Mouse (Mus musculus) layer of hippocampus, postnatal 36 days (tissue): ENCODE results near the gene Trpm5. TPM values are rescaled to one million over a fixed set of nuclear protein-coding genes. Genes with fewer than 3 reads are reported as not detected.

Experiments used
- DNase-seq, 2 experiments: peaks; one replicate each; pipeline ENCODE4 v3.0.0; 2022
- total RNA-seq, 2 experiments: library from RNA; stranded (reverse); gene quantifications; 2 replicates each; pipeline ENCODE4 v1.2.3; 2021

The Trpm5 gene
- total RNA-seq, 2 experiments from 2014 or later: not detected

DNA sequence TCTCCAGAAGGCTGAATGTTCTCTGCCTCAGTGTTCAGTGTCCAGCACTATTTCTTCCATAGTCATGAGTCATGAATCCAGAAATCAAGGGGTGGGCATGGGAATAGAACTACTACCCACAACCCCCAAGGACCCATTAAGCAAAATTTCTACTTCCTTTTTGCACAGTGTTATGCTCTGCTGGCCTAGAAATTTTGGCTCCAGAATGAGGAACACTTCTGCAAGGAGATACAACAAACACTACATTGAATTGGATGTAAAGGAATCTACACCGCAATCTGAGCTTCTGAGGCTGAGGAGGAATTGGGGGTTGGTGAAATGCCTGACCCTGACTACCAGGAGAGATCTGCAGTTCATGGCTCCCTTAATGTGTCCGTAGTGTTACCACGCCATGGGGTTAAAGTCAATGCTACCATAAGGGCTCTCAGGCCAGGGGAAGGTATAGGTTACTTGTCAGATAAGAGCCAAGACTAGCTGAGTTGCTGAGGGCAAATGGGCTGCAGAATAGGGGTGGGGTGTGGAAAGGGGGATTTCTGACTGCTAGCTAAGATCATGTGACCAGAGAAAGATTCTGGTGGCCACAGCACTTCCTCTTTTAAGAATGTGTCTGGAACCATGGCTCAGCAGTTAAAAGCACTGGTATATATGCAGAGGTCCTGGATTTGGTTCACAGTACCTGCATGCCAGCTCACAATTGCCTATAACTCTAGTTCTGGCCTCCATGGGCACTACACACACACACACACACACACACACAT, 56.1 kb downstream of the Trpm5 start:
- no peak for DNase-seq

DNA sequence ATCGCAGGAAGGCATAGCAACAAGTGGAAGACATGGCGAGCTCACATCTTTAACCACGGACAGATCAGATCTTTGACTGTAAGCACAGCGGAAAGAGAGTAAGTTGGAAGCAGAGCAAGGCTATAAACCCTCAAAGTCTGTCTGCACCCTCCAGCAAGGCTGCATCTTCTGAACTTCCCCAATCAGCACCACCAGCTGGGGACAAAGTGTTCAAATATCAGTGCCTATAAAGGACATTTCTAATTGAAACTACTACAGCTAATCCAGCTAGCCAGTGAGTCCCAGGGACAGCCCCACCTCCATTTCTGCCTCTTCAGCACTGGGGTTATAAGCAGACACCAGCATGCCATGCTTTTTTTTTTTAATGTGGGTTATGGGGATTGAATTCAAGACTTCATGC, 57.1 kb downstream of the Trpm5 start:
- DNase-seq: no peak

- no peak for DNase-seq
Observed at GRCm38 (mm10) chr7:143036787-143037186, 57.7 kb downstream of the Trpm5 start.

- DNase-seq: no peak
Observed at GRCm38 (mm10) chr7:143034519-143035450, 59.7 kb downstream of the Trpm5 start.

DNA sequence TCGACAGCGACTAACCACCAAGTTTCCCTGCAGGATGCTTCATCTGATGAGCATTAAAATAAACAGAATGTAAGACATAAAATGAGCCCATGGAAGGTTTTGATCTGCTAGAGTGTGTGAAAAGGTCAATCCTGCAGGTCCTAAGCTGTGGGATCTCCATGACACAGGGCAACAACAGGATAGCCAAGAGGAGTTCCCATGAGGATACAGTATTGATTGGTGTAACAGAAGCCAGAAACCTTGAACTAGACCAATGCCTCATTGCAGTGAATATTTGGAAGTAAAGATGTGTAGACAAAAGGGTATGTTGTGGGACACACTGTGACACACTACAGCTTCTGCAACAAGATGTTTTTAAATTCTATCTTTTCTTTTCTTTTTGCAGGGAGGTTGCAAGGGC, 60.3 kb downstream of the Trpm5 start:
- DNase-seq: no peak

DNA sequence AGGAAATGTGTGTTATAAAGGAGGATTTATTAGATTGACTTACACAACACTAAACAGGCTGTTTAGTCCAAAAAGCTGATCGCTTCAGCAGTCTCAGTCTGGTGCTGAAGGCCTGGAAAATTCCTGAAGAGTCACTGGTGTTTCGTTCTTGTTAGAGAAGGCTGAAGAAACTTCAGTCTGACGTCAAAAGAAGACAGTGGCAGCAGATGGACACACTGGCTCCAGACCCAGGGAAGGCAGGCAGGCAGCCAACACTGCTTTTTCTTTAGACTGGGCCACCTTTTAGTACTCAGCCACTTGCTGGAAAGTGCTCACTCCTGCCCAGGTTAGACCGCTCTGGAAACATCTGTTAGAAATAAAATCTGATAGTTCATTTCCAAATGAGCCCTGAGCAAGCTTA, 60.9 kb downstream of the Trpm5 start:
- DNase-seq: no peak

GRCm38 (mm10) chr7:143031816-143032215, 62.6 kb downstream of the Trpm5 start:
- no peak for DNase-seq

DNA sequence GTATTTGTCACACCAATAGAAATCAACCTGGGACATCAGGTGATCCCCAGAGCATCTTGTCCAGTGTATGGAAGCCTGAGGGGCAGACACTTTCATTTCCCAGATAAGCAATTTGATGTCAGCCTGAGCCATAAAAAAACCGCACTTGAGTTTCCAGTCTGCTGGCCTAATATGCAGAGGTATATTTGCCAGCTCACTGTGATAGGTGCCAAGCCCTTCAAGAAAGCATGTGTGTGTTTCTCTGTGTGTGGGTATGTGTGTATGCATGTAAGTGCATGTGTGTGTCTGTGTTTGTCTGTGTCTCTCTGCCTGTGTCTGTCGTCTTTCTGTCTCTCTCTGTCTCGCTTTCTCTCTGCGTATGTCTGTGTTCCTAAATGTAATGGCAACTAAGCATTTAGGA, 67.2 kb downstream of the Trpm5 start:
- DNase-seq: no peak

GRCm38 (mm10) chr7:143025496-143025895, 68.9 kb downstream of the Trpm5 start:
- no peak for DNase-seq

- DNase-seq: no peak
Observed at GRCm38 (mm10) chr7:143024293-143024692, 70.1 kb downstream of the Trpm5 start.

- DNase-seq: no peak
Observed at GRCm38 (mm10) chr7:143023499-143023898, 70.9 kb downstream of the Trpm5 start.

GRCm38 (mm10) chr7:143021356-143022164, 72.9 kb downstream of the Trpm5 start:
- no peak for DNase-seq

- no peak for DNase-seq
Observed at GRCm38 (mm10) chr7:143020764-143021163, 73.7 kb downstream of the Trpm5 start.

- DNase-seq: no peak
Observed at GRCm38 (mm10) chr7:143020040-143020439, 74.4 kb downstream of the Trpm5 start.

Other genes starting within 250 kb of the Trpm5 start
- gene Th, start 163.5 kb downstream of the Trpm5 start, total RNA-seq: under 1 TPM in 1 of 2 experiments, not detected in 1; 0.48 TPM
- gene Ascl2, start 125.4 kb downstream of the Trpm5 start, total RNA-seq: under 1 TPM in 1 of 2 experiments, not detected in 1; 0.27 TPM
- under 1 TPM in 1 of 2 experiments, not detected in 1; 0.23 TPM for gene Tspan32, start 89.6 kb downstream of the Trpm5 start, total RNA-seq
- 100 to 1,000 TPM; 441 to 447 TPM for gene Cd81, start 41.9 kb downstream of the Trpm5 start, total RNA-seq
- 10 to 100 TPM; 40.0 to 46.3 TPM for gene Tssc4, start 25.4 kb downstream of the Trpm5 start, total RNA-seq
- 1 to 10 TPM in 1 of 2 experiments, under 1 TPM in 1; 0.55 to 1.1 TPM for gene Kcnq1, start 11.7 kb upstream of the Trpm5 start, total RNA-seq